Mouse (Mus musculus) embryonic facial prominence, embryonic 15.5 days (tissue): ENCODE results near the gene Dmac2. TPM values are rescaled to one million over a fixed set of nuclear protein-coding genes. Genes with fewer than 3 reads are reported as not detected.
A peak's percentile ranks its signal among the peaks of the same experiment; 100 is the strongest.
"Not testable (repeated sequence)": the region's sequence is repeated elsewhere in the genome, so short reads cannot be mapped to it uniquely, and the experiment has no call there.

Experiments used
- ATAC-seq: fragments of 200-750 bp; cut with Nextera tagmentation; 2 replicates; pipeline ENCODE4 v1.8.0; 2017; ENCODE audit warnings: low read depth, moderate TSS enrichment; ENCODE audit not compliant: insufficient number of reproducible peaks, low FRiP score, low TSS enrichment
- H3K27ac ChIP-seq: fragments of 300-500 bp; sonication (generic); replicated peaks from 2 replicates; pipeline ENCODE4 v1.5.1; 2015; ENCODE audit warnings: mild to moderate bottlenecking, inconsistent platforms
- H3K27me3 ChIP-seq: fragments of 300-500 bp; sonication (generic); 2 replicates; pipeline ENCODE4 v1.6.1; 2015; ENCODE audit warnings: inconsistent platforms
- H3K36me3 ChIP-seq: fragments of 300-500 bp; sonication (generic); 2 replicates; pipeline ENCODE4 v1.6.1; 2015; ENCODE audit warnings: mild to moderate bottlenecking, inconsistent platforms
- H3K4me1 ChIP-seq: fragments of 300-500 bp; sonication (generic); 2 replicates; pipeline ENCODE4 v1.6.1; 2015; ENCODE audit warnings: inconsistent platforms
- H3K4me2 ChIP-seq: fragments of 300-500 bp; sonication (generic); replicated peaks from 2 replicates; pipeline ENCODE4 v1.6.1; 2015; ENCODE audit warnings: mild to moderate bottlenecking, inconsistent platforms
- H3K4me3 ChIP-seq: fragments of 300-500 bp; sonication (generic); replicated peaks from 2 replicates; pipeline ENCODE4 v1.5.1; 2015; ENCODE audit warnings: mild to moderate bottlenecking, inconsistent platforms
- H3K9ac ChIP-seq: fragments of 300-500 bp; sonication (generic); 2 replicates; pipeline ENCODE4 v1.6.1; 2015; ENCODE audit warnings: inconsistent platforms
- H3K9me3 ChIP-seq: fragments of 300-500 bp; sonication (generic); replicated peaks from 2 replicates; pipeline ENCODE4 v1.6.1; 2016; ENCODE audit warnings: inconsistent platforms
- WGBS: fragments of 180-500 bp; shearing (Covaris S2); methylation state at CpG from one replicate; pipeline ENCODE4 v1.1.7; 2015; 5-methylcytosine and 5-hydroxymethylcytosine counted together
- polyA plus RNA-seq: library from polyadenylated mRNA; unstranded; fragments of >200 nt; fragmentation: Nextera tagmentation; extraction: Ambion mirVana; gene quantifications from 2 replicates; pipeline ENCODE4 v1.2.1, GENCODE M21; 2015

Dmac2 gene
- 30.6 and 33.8 TPM in 2 replicates for polyA plus RNA-seq

GRCm38 (mm10) chr7:25618865-25619721 is at the start of gene Dmac2:
Gene Dmac2, plus strand, starts transcription at chr7:25619414.
- H3K27ac ChIP-seq = peak within 1 kb of the TSS; percentile 65
- peaks cover 21% of the 10 kb centered on the region; the same call in 1 of the 2 replicates for H3K36me3 ChIP-seq
- H3K4me1 ChIP-seq = peaks cover 12% of the 10 kb centered on the region; the same call in 1 of the 2 replicates
- H3K4me3 ChIP-seq = peak within 1 kb of the TSS; percentile 76
- no peaks in the 10 kb centered on the region for H3K9me3 ChIP-seq
- H3K27me3 ChIP-seq = no peaks in the 10 kb centered on the region
- 2% methylated on average over 53 of the region's 53 CpGs for WGBS
- peak within 1 kb of the TSS; percentile 74 for H3K4me2 ChIP-seq
- peak; percentile 86 for ATAC-seq
- peak within 1 kb of the TSS; percentile 47 for H3K9ac ChIP-seq

DNA sequence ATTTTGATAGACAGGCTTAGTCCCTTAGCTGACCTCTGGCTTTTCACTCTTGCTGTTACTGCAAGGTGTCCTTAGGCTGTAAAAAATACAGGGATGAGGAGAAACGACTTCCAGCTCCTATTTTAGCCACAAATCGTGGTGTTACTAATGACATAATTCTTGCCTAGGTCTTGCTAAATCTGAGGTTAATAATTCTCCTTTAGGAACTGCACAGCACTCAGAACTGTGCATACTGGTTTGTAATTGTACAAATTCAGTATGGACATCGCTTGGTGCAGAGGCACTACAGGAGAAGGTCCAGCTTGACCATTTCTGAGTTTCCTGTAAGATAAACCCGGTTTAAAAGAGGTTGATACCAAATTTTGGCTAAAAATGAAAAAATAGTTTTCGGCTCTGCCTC is 45.4 kb upstream of the Dmac2 start:
- H3K27me3 ChIP-seq, H3K4me3 ChIP-seq, H3K27ac ChIP-seq, H3K4me2 ChIP-seq, H3K9me3 ChIP-seq, ATAC-seq, H3K36me3 ChIP-seq, H3K4me1 ChIP-seq, H3K9ac ChIP-seq: not testable (repeated sequence)
- 65% methylated on average over 5 of the region's 5 CpGs for WGBS

DNA sequence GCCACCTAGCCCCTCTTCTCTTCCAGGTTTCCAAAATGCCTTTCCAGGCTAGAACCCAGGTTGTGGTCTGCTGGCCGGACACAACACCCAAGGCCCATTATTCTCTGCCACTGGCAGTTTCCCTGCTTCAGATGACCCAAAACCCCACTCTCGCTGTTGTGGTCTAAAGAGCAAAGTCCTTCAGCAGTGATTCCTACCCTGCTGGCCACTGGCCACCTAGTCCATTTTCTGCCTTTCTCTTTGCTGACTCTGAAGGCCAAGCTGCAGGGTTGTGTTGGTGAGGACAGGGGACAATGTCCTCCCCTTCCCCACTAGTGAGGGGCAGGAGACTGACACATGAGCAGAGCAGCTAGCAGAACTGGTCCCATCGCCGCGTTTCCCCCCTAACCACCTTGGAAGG is 44.1 kb upstream of the Dmac2 start:
- 62% methylated on average over 5 of the region's 5 CpGs for WGBS
- peak overlapping the region; percentile 80 for H3K27ac ChIP-seq
- no peaks in the 10 kb centered on the region for H3K36me3 ChIP-seq
- no peak for ATAC-seq
- H3K9me3 ChIP-seq = no peaks in the 10 kb centered on the region
- no peak overlapping the region for H3K4me3 ChIP-seq
- no peak overlapping the region for H3K4me2 ChIP-seq
- no peak overlapping the region for H3K9ac ChIP-seq
- 0 out of 2 replicates have a peak, but pooled peaks cover 4% of the 10 kb centered on the region for H3K4me1 ChIP-seq
- H3K27me3 ChIP-seq = no peaks in the 10 kb centered on the region

GRCm38 (mm10) chr7:25575870-25576269 is 43.3 kb upstream of the Dmac2 start:
- Histone ChIP-seq H3K9me3 (no peaks in the 10 kb centered on the region), H3K4me1 (0 out of 2 replicates have a peak, but pooled peaks cover 4% of the 10 kb centered on the region), H3K36me3 (no peaks in the 10 kb centered on the region), H3K9ac (no peak overlapping the region), H3K4me2 (no peak overlapping the region), H3K4me3 (no peak overlapping the region), H3K27ac (peak overlapping the region; percentile 80), H3K27me3 (no peaks in the 10 kb centered on the region)
- 11% methylated on average over 8 of the region's 8 CpGs for WGBS
- ATAC-seq = no peak

- not testable (repeated sequence) for H3K9me3 ChIP-seq, H3K4me2 ChIP-seq, H3K27me3 ChIP-seq, ATAC-seq, H3K4me1 ChIP-seq, H3K36me3 ChIP-seq, H3K9ac ChIP-seq, H3K4me3 ChIP-seq
- peak overlapping the region; percentile 77 for H3K27ac ChIP-seq
- 31% methylated on average over 6 of the region's 6 CpGs for WGBS
Measured at GRCm38 (mm10) chr7:25576308-25576707, 42.9 kb upstream of the Dmac2 start.

DNA sequence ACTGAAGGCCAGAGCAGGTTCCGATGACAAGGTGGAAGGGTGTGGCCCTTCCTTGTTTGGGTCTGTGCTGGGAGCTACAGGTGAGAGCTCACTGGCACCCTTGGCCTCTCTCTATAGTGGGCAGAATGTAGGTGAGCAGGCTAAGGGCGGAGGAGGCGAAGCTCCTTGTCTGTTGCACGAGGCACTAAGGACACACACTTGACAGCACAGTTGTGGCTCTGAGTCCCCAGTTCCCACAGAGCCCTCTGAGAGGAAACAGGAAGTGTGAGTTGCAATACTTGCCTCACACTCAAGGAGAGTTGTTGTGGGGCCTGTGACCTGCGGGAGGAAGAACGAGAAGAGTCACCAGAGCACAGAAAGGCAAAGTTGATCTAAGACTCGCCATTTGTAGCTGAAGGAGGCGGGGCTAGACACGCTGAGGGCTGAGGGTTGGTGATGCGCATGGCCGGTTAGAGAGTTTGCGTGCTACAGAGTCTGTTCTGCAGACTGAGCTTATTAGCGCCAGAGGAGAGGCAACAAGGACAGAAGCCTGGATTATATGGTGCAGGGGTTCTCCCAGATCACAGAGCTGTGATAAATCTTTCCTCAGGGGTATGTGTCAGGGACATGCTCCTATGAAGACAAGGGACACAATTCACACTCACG is 42.3 kb upstream of the Dmac2 start:
- peak overlapping the region; percentile 77 for H3K27ac ChIP-seq
- H3K4me3 ChIP-seq, H3K9ac ChIP-seq, H3K9me3 ChIP-seq, H3K27me3 ChIP-seq, H3K4me2 ChIP-seq, H3K4me1 ChIP-seq, H3K36me3 ChIP-seq, ATAC-seq: not testable (repeated sequence)
- 62% methylated on average over 12 of the region's 14 CpGs for WGBS

DNA sequence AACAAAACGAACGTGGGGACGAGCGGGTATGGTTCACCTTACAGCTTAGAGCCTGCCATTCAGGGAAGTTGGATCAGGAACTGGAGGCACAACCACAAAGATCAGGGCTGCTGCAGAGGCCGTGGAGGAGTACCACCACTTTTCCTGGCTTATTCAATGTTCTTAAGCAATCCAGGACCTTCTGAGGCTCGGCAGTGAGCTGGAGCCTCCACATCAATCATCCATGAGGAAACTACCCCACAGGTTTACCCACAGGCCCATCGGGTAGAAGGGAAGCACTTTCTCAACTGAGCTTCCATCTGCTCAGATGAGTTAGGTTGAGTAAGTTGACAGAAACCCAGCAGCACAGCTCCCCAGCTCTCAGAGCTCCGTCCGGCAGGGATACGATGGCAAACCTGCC is 39.8 kb upstream of the Dmac2 start:
- Histone ChIP-seq H3K9me3 (no peaks in the 10 kb centered on the region), H3K4me3 (no peak overlapping the region), H3K4me2 (no peak overlapping the region), H3K27ac (no peak overlapping the region), H3K4me1 (0 out of 2 replicates have a peak, but pooled peaks cover 4% of the 10 kb centered on the region), H3K9ac (no peak overlapping the region), H3K27me3 (no peaks in the 10 kb centered on the region), H3K36me3 (no peaks in the 10 kb centered on the region)
- ATAC-seq = no peak
- 84% methylated on average over 10 of the region's 10 CpGs for WGBS

GRCm38 (mm10) chr7:25582301-25582810 is 36.9 kb upstream of the Dmac2 start:
- H3K4me1 ChIP-seq = no peaks in the 10 kb centered on the region
- no peak for ATAC-seq
- H3K27me3 ChIP-seq = no peaks in the 10 kb centered on the region
- H3K27ac ChIP-seq = no peak overlapping the region
- H3K36me3 ChIP-seq = no peaks in the 10 kb centered on the region
- no peak overlapping the region for H3K4me2 ChIP-seq
- WGBS = 87% methylated on average over 15 of the region's 15 CpGs
- H3K4me3 ChIP-seq = no peak overlapping the region
- no peaks in the 10 kb centered on the region for H3K9me3 ChIP-seq
- no peak overlapping the region for H3K9ac ChIP-seq

- Histone ChIP-seq H3K4me1 (no peaks in the 10 kb centered on the region), H3K36me3 (no peaks in the 10 kb centered on the region), H3K9ac (no peak overlapping the region), H3K9me3 (no peaks in the 10 kb centered on the region), H3K4me3 (no peak overlapping the region), H3K4me2 (no peak overlapping the region), H3K27ac (no peak overlapping the region), H3K27me3 (no peaks in the 10 kb centered on the region)
- 86% methylated on average over 5 of the region's 5 CpGs for WGBS
- no peak for ATAC-seq
Measured at GRCm38 (mm10) chr7:25584651-25585050, 34.6 kb upstream of the Dmac2 start.

GRCm38 (mm10) chr7:25585351-25586204 is 33.6 kb upstream of the Dmac2 start:
- no peak overlapping the region for H3K4me3 ChIP-seq
- no peaks in the 10 kb centered on the region for H3K36me3 ChIP-seq
- H3K27me3 ChIP-seq = no peaks in the 10 kb centered on the region
- H3K9me3 ChIP-seq = no peaks in the 10 kb centered on the region
- H3K9ac ChIP-seq = no peak overlapping the region
- ATAC-seq = no peak
- H3K4me1 ChIP-seq = no peaks in the 10 kb centered on the region
- 76% methylated on average over 9 of the region's 9 CpGs for WGBS
- H3K27ac ChIP-seq = no peak overlapping the region
- H3K4me2 ChIP-seq = no peak overlapping the region

DNA sequence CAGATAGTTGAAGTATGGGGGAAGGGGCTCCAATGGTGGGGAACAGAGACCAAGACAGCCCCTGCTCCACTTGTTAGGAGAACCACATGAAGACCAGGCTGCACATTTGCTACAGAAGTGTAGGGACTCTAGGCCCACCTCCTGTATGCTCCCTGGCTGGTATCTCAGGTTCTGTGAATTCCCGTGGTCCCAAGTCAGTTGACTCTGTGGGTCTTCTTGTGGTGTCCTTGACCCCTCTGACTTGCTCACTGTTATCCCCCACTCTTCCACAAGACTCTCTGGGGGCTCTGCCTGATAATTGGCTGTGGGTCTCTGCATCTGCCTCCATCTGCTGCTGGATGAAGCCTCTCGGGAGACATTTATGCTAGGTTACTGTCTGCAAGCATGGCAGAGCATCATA is 28.0 kb upstream of the Dmac2 start:
- no peak overlapping the region for H3K4me2 ChIP-seq
- no peaks in the 10 kb centered on the region for H3K27me3 ChIP-seq
- H3K4me1 ChIP-seq = no peaks in the 10 kb centered on the region
- H3K27ac ChIP-seq = no peak overlapping the region
- no peaks in the 10 kb centered on the region for H3K36me3 ChIP-seq
- no peak overlapping the region for H3K4me3 ChIP-seq
- H3K9ac ChIP-seq = no peak overlapping the region
- ATAC-seq = no peak
- WGBS = 70% methylated on average over 2 of the region's 2 CpGs
- H3K9me3 ChIP-seq = no peaks in the 10 kb centered on the region
